Mouse (Mus musculus): ENCODE data around the gene Sike1. TPM values are rescaled to one million over a fixed set of nuclear protein-coding genes. Genes with fewer than 3 reads are reported as not detected.

The Sike1 gene
- total RNA-seq, 2 experiments from 2014 or later: 64.1 to 65.3 TPM

- DNase-seq (ENCODE audit: low spot score in 2 of 2): peak; percentile 84 to 91
These were observed 25.6 kb downstream of the Sike1 start for GRCm38 (mm10) chr3:103020943-103021638.

GRCm38 (mm10) chr3:103026174-103026573 lies 30.7 kb downstream of the Sike1 start:
- DNase-seq (ENCODE audit: low spot score in 2 of 2): no peak

- DNase-seq (ENCODE audit: low spot score in 2 of 2): no peak
These were observed 44.8 kb downstream of the Sike1 start for GRCm38 (mm10) chr3:103040285-103040684.

- no peak for DNase-seq (ENCODE audit: low spot score in 2 of 2)
These were observed 45.4 kb downstream of the Sike1 start for GRCm38 (mm10) chr3:103040861-103041379.

GRCm38 (mm10) chr3:103056016-103056595 lies 60.6 kb downstream of the Sike1 start:
- DNase-seq (ENCODE audit: low spot score in 2 of 2): no peak

- no peak for DNase-seq (ENCODE audit: low spot score in 2 of 2)
These were observed 62.2 kb downstream of the Sike1 start for GRCm38 (mm10) chr3:103057752-103058151.

Other genes starting within 250 kb of the Sike1 start
- gene Tshb, start 213.0 kb upstream of the Sike1 start, total RNA-seq (2021): not detected
- not detected for gene Sycp1, start 59.6 kb upstream of the Sike1 start, total RNA-seq (2021)
- not detected for gene Nr1h5, start 31.6 kb upstream of the Sike1 start, total RNA-seq (2021)
- 100 to 1,000 TPM; 228 to 240 TPM for gene Csde1, start 24.7 kb downstream of the Sike1 start, total RNA-seq (2021)
- 10 to 100 TPM; 50.5 to 65.4 TPM for gene Nras, start 62.6 kb downstream of the Sike1 start, total RNA-seq (2021)
- not detected for gene Ampd1, start 78.3 kb downstream of the Sike1 start, total RNA-seq (2021)
- gene Dennd2c, start 106.9 kb downstream of the Sike1 start, total RNA-seq (2021): under 1 TPM; 0.17 to 0.20 TPM
- gene Bcas2, start 175.9 kb downstream of the Sike1 start, total RNA-seq (2021): 10 to 100 TPM; 63.9 to 65.8 TPM

Data from layer of hippocampus, adult 18-20 months (tissue).